Mouse (Mus musculus): ENCODE results near the gene Fen1. TPM values are rescaled to one million over a fixed set of nuclear protein-coding genes. Genes with fewer than 3 reads are reported as not detected.
"Not testable (repeated sequence)": the region's sequence is repeated elsewhere in the genome, so short reads cannot be mapped to it uniquely, and the experiment has no call there.

Fen1 gene
- polyA plus RNA-seq, 1 experiment from 2014 or later = 98.8 TPM

- ATAC-seq = no peak
- 87% methylated on average over 7 of the region's 7 CpGs for WGBS
- Histone ChIP-seq H3K9me3 (replicated peaks) (no peaks in the 10 kb centered on the region), H3K36me3 (ENCODE audit: poor library complexity, severe bottlenecking) (no peaks in the 10 kb centered on the region), H3K9ac (no peak overlapping the region), H3K27me3 (no peaks in the 10 kb centered on the region), H3K27ac (no peak overlapping the region), H3K4me2 (no peak overlapping the region), H3K4me3 (no peak overlapping the region), H3K4me1 (no peaks in the 10 kb centered on the region)
These were observed 30.0 kb downstream of the Fen1 start for GRCm38 (mm10) chr19:10173844-10174539.

GRCm38 (mm10) chr19:10173116-10173718 lies 30.8 kb downstream of the Fen1 start:
- Histone ChIP-seq H3K9me3 (replicated peaks) (no peaks in the 10 kb centered on the region), H3K4me3 (no peak overlapping the region), H3K4me1 (no peaks in the 10 kb centered on the region), H3K27ac (no peak overlapping the region), H3K27me3 (no peaks in the 10 kb centered on the region), H3K9ac (no peak overlapping the region), H3K36me3 (ENCODE audit: poor library complexity, severe bottlenecking) (no peaks in the 10 kb centered on the region), H3K4me2 (no peak overlapping the region)
- no peak for ATAC-seq
- WGBS = 93% methylated on average over 5 of the region's 5 CpGs

DNA sequence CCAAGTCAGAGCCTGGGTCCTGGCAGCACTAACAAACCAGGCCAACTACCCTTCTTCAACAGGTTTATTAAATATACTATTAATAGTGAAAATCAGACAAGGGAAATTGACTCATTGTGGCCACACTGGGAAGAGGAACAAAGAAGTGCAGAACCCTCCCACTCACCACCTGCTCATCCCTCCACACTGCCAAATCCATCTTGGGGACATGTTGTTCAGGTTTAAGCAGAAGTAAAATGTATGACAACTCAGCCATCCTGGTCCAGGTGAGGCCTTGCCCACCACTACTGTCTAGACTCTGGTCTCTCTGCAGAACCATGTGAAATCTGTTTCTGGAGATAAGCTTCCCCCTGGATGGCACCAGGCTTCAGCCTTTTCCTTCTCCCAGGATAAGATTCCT lies 32.1 kb downstream of the Fen1 start:
- Histone ChIP-seq H3K9ac (no peak overlapping the region), H3K9me3 (replicated peaks) (no peaks in the 10 kb centered on the region), H3K27ac (no peak overlapping the region), H3K27me3 (no peaks in the 10 kb centered on the region), H3K4me3 (no peak overlapping the region), H3K36me3 (ENCODE audit: poor library complexity, severe bottlenecking) (no peaks in the 10 kb centered on the region), H3K4me1 (no peaks in the 10 kb centered on the region), H3K4me2 (no peak overlapping the region)
- ATAC-seq = no peak

- WGBS = 85% methylated on average over 7 of the region's 7 CpGs
- Histone ChIP-seq H3K36me3 (ENCODE audit: poor library complexity, severe bottlenecking) (no peaks in the 10 kb centered on the region), H3K27me3 (no peaks in the 10 kb centered on the region), H3K9ac (no peak overlapping the region), H3K27ac (no peak overlapping the region), H3K4me2 (no peak overlapping the region), H3K9me3 (replicated peaks) (no peaks in the 10 kb centered on the region), H3K4me1 (no peaks in the 10 kb centered on the region), H3K4me3 (no peak overlapping the region)
- ATAC-seq = no peak
These were observed 32.6 kb downstream of the Fen1 start for GRCm38 (mm10) chr19:10171359-10171758.

DNA sequence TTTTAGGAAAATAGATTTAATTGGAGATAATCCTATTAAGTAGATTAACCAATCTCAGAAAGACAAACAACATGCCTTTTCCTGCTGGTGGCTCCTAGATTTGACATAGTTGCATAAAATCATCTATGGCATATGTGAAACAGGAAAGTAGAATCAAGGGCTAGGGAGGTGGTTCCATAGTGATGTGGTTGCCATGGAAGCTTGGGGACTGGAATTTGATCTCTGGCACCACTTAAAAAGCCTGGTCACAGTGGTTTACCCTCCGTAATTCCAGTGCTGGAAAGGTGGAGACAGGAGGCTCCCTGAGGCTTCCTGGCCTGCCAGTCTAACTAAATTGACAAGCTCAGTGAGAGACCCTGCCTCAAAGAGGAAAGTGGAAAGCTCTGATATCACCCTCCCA lies 33.5 kb downstream of the Fen1 start:
- Histone ChIP-seq H3K36me3 (ENCODE audit: poor library complexity, severe bottlenecking) (no peaks in the 10 kb centered on the region), H3K4me1 (no peaks in the 10 kb centered on the region), H3K9ac (no peak overlapping the region), H3K4me2 (no peak overlapping the region), H3K4me3 (no peak overlapping the region), H3K9me3 (replicated peaks) (no peaks in the 10 kb centered on the region), H3K27me3 (no peaks in the 10 kb centered on the region), H3K27ac (no peak overlapping the region)
- ATAC-seq = no peak
- 18% methylated on average over 1 of the region's 1 CpGs for WGBS

DNA sequence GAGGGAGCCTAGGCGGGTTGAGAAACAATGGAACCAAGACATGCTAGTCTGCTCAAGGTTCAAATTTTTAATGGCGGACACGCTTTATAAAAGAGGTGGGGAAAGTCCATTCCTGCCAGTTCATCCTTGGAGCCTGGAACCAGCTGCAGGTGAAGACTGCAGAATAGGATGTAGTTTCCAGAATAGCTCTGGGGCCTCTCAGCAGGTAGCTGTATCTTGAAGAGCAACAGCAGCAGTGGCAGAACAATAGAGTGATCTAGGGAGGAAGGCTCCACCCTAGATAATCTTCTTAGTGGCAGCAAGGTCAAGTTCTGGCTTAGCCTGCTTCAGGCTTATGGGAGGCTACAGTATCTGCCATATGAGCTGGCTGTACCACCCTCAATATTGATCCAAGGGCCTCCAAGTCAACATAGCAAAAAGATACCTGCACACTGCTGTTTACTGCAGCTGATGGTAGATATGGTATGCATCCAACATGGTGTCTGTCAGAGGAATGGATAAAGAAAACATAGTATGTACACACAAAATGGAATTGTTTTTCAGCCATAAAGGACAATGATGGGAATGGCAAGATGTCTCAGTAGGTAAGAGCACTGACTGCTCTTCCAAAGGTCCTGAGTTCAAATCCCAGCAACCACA lies 34.2 kb downstream of the Fen1 start:
- not testable (repeated sequence) for H3K36me3 ChIP-seq (ENCODE audit: poor library complexity, severe bottlenecking); H3K4me1 ChIP-seq; H3K27ac ChIP-seq; H3K9me3 ChIP-seq (replicated peaks); H3K4me3 ChIP-seq; ATAC-seq; H3K9ac ChIP-seq; H3K27me3 ChIP-seq; H3K4me2 ChIP-seq
- 83% methylated on average over 3 of the region's 3 CpGs for WGBS

GRCm38 (mm10) chr19:10169179-10169578 lies 34.8 kb downstream of the Fen1 start:
- H3K4me3 ChIP-seq = no peak overlapping the region
- H3K9me3 ChIP-seq (replicated peaks) = no peaks in the 10 kb centered on the region
- H3K27me3 ChIP-seq = no peaks in the 10 kb centered on the region
- no peak for ATAC-seq
- no peak overlapping the region for H3K27ac ChIP-seq
- no peak overlapping the region for H3K9ac ChIP-seq
- no peak overlapping the region for H3K4me2 ChIP-seq
- no peaks in the 10 kb centered on the region for H3K4me1 ChIP-seq
- no peaks in the 10 kb centered on the region for H3K36me3 ChIP-seq (ENCODE audit: poor library complexity, severe bottlenecking)

DNA sequence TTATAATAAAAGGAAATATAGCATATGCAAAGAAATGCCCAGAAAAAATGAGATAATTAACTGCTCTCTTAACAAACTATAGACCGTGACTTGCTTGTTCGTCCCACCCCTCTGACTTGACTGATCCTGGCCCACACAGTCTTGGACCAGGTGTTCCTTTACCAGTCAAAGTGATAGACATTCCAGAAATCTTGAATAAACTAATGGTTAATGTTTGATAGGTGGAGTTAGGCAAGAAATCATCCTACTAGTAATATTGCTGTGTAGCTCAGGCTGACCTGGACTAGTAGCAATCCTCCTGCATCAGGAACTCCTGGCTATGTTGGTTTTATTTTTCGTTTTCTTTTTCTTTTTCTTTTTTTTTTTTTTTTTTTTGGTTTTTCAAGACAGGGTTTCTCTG lies 35.5 kb downstream of the Fen1 start:
- Histone ChIP-seq H3K4me2 (no peak overlapping the region), H3K9me3 (replicated peaks) (no peaks in the 10 kb centered on the region)
- 91% methylated on average over 3 of the region's 3 CpGs for WGBS

DNA sequence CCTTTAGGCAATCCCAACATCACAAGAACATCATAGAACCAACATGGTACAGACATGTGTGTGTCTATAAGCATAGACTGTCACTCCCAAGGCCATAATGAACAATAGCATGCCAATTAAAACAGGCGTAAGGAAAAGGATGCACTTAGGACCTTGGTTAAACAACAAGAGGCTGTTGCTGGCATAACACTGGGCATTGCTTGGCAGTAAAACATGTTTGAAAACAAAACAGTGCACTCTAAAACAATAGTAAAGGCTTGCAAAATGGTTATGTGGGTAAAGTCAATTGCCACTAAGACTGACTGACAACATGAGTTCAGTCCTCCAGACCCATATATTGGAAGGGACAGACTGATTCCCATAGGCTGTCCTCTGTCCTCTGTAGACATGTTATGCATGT lies 36.0 kb downstream of the Fen1 start:
- H3K4me1 ChIP-seq = no peaks in the 10 kb centered on the region
- no peak overlapping the region for H3K4me3 ChIP-seq
- H3K27ac ChIP-seq = no peak overlapping the region
- H3K36me3 ChIP-seq (ENCODE audit: poor library complexity, severe bottlenecking) = no peaks in the 10 kb centered on the region
- H3K9me3 ChIP-seq (replicated peaks) = no peaks in the 10 kb centered on the region
- no peak overlapping the region for H3K9ac ChIP-seq
- no peaks in the 10 kb centered on the region for H3K27me3 ChIP-seq
- WGBS = 82% methylated on average over 1 of the region's 1 CpGs
- H3K4me2 ChIP-seq = no peak overlapping the region
- no peak for ATAC-seq

More for the DNA sequence above, 35.5 kb downstream of the Fen1 start:
- Histone ChIP-seq H3K4me1 (no peaks in the 10 kb centered on the region), H3K36me3 (ENCODE audit: poor library complexity, severe bottlenecking) (no peaks in the 10 kb centered on the region), H3K27ac (no peak overlapping the region), H3K4me3 (no peak overlapping the region), H3K9ac (no peak overlapping the region), H3K27me3 (no peaks in the 10 kb centered on the region)
- no peak for ATAC-seq

DNA sequence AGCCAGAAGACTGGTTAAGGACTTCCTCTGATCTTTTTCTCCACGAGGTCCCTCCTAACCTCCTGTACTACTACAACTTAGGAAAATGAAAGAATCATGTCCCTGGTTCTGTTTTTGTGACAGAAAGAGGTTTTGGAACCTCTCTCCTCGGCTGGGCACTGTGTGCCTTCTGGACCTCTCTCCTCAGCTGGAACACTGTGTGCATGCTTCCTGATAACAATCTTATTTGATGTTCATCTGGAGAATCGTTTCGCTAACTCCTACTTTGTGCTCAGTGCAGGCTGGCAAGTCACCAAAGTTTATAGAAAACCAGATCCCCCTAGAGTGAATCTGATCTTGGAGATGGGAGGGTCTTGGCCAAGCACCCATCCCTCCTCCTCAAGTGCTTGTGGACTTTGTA lies 36.9 kb downstream of the Fen1 start:
- H3K9me3 ChIP-seq (replicated peaks) = no peaks in the 10 kb centered on the region
- no peak for ATAC-seq
- H3K27me3 ChIP-seq = no peaks in the 10 kb centered on the region
- no peaks in the 10 kb centered on the region for H3K4me1 ChIP-seq
- H3K4me2 ChIP-seq = no peak overlapping the region
- H3K4me3 ChIP-seq = no peak overlapping the region
- H3K27ac ChIP-seq = no peak overlapping the region
- H3K36me3 ChIP-seq (ENCODE audit: poor library complexity, severe bottlenecking) = no peaks in the 10 kb centered on the region
- WGBS = 79% methylated on average over 4 of the region's 4 CpGs
- no peak overlapping the region for H3K9ac ChIP-seq

GRCm38 (mm10) chr19:10165928-10166327 lies 38.0 kb downstream of the Fen1 start:
- H3K27ac ChIP-seq; H3K9me3 ChIP-seq (replicated peaks); H3K9ac ChIP-seq; H3K27me3 ChIP-seq; H3K36me3 ChIP-seq (ENCODE audit: poor library complexity, severe bottlenecking); H3K4me1 ChIP-seq; H3K4me3 ChIP-seq; H3K4me2 ChIP-seq; ATAC-seq: not testable (repeated sequence)
- WGBS = 83% methylated on average over 4 of the region's 4 CpGs

- Histone ChIP-seq H3K4me3 (no peak overlapping the region), H3K36me3 (ENCODE audit: poor library complexity, severe bottlenecking) (no peaks in the 10 kb centered on the region), H3K27me3 (no peaks in the 10 kb centered on the region), H3K4me1 (no peaks in the 10 kb centered on the region), H3K9me3 (replicated peaks) (no peaks in the 10 kb centered on the region), H3K27ac (no peak overlapping the region), H3K9ac (no peak overlapping the region), H3K4me2 (no peak overlapping the region)
- ATAC-seq = no peak
- WGBS = 89% methylated on average over 3 of the region's 3 CpGs
These were observed 40.1 kb downstream of the Fen1 start for GRCm38 (mm10) chr19:10163896-10164295.

DNA sequence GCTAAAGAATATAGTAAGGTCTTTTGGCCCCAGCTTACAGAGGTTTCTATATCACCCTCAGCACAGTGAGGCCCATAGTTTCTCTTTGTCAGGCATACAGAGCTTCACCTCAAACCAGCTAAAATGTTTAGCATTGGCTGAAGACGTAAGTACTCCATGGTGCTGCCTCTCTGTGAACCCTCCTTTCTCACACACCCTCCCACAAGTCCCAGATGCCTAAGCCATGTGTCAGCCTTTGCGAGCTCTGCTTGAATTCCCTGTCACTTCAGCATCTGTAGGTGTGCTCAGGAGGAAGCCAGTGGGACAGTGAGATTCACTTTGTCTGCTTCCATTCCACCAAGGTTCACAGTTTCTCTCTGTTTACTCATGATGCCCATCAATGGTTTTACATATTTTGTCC lies 46.2 kb downstream of the Fen1 start:
- Histone ChIP-seq H3K4me1 (no peaks in the 10 kb centered on the region), H3K27ac (no peak overlapping the region), H3K4me2 (no peak overlapping the region), H3K9me3 (replicated peaks) (no peaks in the 10 kb centered on the region), H3K9ac (no peak overlapping the region), H3K36me3 (ENCODE audit: poor library complexity, severe bottlenecking) (no peaks in the 10 kb centered on the region), H3K4me3 (no peak overlapping the region), H3K27me3 (no peaks in the 10 kb centered on the region)
- WGBS = 75% methylated on average over 2 of the region's 2 CpGs
- ATAC-seq = no peak

Measured in forebrain, embryonic 13.5 days (tissue).